Mouse (Mus musculus) gastrocnemius, postnatal 14 days (tissue): ENCODE measurements around the gene Dnah8. TPM values are rescaled to one million over a fixed set of nuclear protein-coding genes. Genes with fewer than 3 reads are reported as not detected.

Experiments
- DNase-seq: peaks from one replicate; pipeline ENCODE4 v3.0.0; 2021; ENCODE audit warnings: mixed read lengths
- intact Hi-C: fragments of 180-260 bp; cut with DNase I; formaldehyde crosslinking; loops from one replicate; pipeline ENCODE4 v1.15.1; 2025; ENCODE audit warnings: low total_unique reads
- total RNA-seq, 2 experiments: library from RNA; stranded (reverse); gene quantifications; 2 replicates each; pipeline ENCODE4 v1.2.3; 2021

The Dnah8 gene
- total RNA-seq, 2 experiments from 2014 or later: 0.90 to 1.6 TPM

GRCm38 (mm10) chr17:30848804-30849203 lies 224.7 kb downstream of the Dnah8 start:
- intact Hi-C loops: loop anchor here (10.0 kb wide), 1 partner anchor 394 kb away; no protein-coding TSS in a partner anchor
- no peak for DNase-seq

GRCm38 (mm10) chr17:30849813-30850212 lies 225.7 kb downstream of the Dnah8 start:
- intact Hi-C loops: loop anchor here (10.0 kb wide), 1 partner anchor 395 kb away; no protein-coding TSS in a partner anchor
- DNase-seq: no peak

- intact Hi-C loops: no loop called here
- no peak for DNase-seq
Observed at GRCm38 (mm10) chr17:30852345-30852744, 228.2 kb downstream of the Dnah8 start.

GRCm38 (mm10) chr17:30857347-30857746 lies 233.2 kb downstream of the Dnah8 start:
- intact Hi-C loops: no loop called here
- no peak for DNase-seq

GRCm38 (mm10) chr17:30858586-30859259 lies 234.6 kb downstream of the Dnah8 start:
- no peak for DNase-seq
- intact Hi-C loops: no loop called here

- DNase-seq: no peak
- intact Hi-C loops: no loop called here
Observed at GRCm38 (mm10) chr17:30859989-30860585, 235.9 kb downstream of the Dnah8 start.

GRCm38 (mm10) chr17:30860606-30861005 lies 236.5 kb downstream of the Dnah8 start:
- intact Hi-C loops: no loop called here

GRCm38 (mm10) chr17:30866281-30866680 lies 242.1 kb downstream of the Dnah8 start:
- DNase-seq: no peak
- intact Hi-C loops: no loop called here

More at GRCm38 (mm10) chr17:30860606-30861005, 236.5 kb downstream of the Dnah8 start:
- no peak for DNase-seq

GRCm38 (mm10) chr17:30866966-30867365 lies 242.8 kb downstream of the Dnah8 start:
- intact Hi-C loops: no loop called here
- DNase-seq: no peak

GRCm38 (mm10) chr17:30871040-30871439 lies 246.9 kb downstream of the Dnah8 start:
- no peak for DNase-seq
- intact Hi-C loops: no loop called here

- intact Hi-C loops: no loop called here
Observed at GRCm38 (mm10) chr17:30874276-30874675, 250.1 kb downstream of the Dnah8 start.

GRCm38 (mm10) chr17:30877456-30877855 lies 253.3 kb downstream of the Dnah8 start:
- intact Hi-C loops: no loop called here

More at GRCm38 (mm10) chr17:30874276-30874675, 250.1 kb downstream of the Dnah8 start:
- no peak for DNase-seq

GRCm38 (mm10) chr17:30878626-30879025 lies 254.5 kb downstream of the Dnah8 start:
- intact Hi-C loops: no loop called here

More at GRCm38 (mm10) chr17:30877456-30877855, 253.3 kb downstream of the Dnah8 start:
- DNase-seq: no peak

GRCm38 (mm10) chr17:30880391-30880790 lies 256.2 kb downstream of the Dnah8 start:
- intact Hi-C loops: loop anchor here (10.0 kb wide), 1 partner anchor 506 kb away; no protein-coding TSS in a partner anchor

More at GRCm38 (mm10) chr17:30878626-30879025, 254.5 kb downstream of the Dnah8 start:
- DNase-seq: no peak

GRCm38 (mm10) chr17:30881001-30881400 lies 256.8 kb downstream of the Dnah8 start:
- intact Hi-C loops: loop anchor here (10.0 kb wide), 1 partner anchor 506 kb away; no protein-coding TSS in a partner anchor

More at GRCm38 (mm10) chr17:30880391-30880790, 256.2 kb downstream of the Dnah8 start:
- DNase-seq: no peak

GRCm38 (mm10) chr17:30882206-30882605 lies 258.1 kb downstream of the Dnah8 start:
- DNase-seq: no peak
- intact Hi-C loops: loop anchor here (10.0 kb wide), 1 partner anchor 507 kb away; no protein-coding TSS in a partner anchor

More at GRCm38 (mm10) chr17:30881001-30881400, 256.8 kb downstream of the Dnah8 start:
- no peak for DNase-seq

GRCm38 (mm10) chr17:30883534-30883933 lies 259.4 kb downstream of the Dnah8 start:
- DNase-seq: no peak
- intact Hi-C loops: loop anchor here (10.0 kb wide), 1 partner anchor 509 kb away; no protein-coding TSS in a partner anchor

- intact Hi-C loops: no loop called here
- DNase-seq: no peak
Observed at GRCm38 (mm10) chr17:30892086-30892485, 267.9 kb downstream of the Dnah8 start.

- DNase-seq: no peak
Observed at GRCm38 (mm10) chr17:30892730-30893129, 268.6 kb downstream of the Dnah8 start.

GRCm38 (mm10) chr17:30897075-30897474 lies 272.9 kb downstream of the Dnah8 start:
- no peak for DNase-seq
- intact Hi-C loops: no loop called here

More at GRCm38 (mm10) chr17:30892730-30893129, 268.6 kb downstream of the Dnah8 start:
- intact Hi-C loops: no loop called here
